ENCODE assay signal across 17 mouse cellular contexts in genomic region chr4:154592562-154592961, GRCm38 (mm10). TPM values are rescaled to one million over a fixed set of nuclear protein-coding genes. Genes with fewer than 3 reads are reported as not detected.
A peak's percentile ranks its signal among the peaks of the same experiment; 100 is the strongest.
DNase-seq lines count a peak whose midpoint lies in the region; ATAC-seq and TF ChIP-seq lines count a peak whose summit lies in the region.
"Had no signal": no experiment of that assay in that cellular context is flagged by ENCODE, and none has a peak within 500 bp of the region (broad histone marks: within the 10 kb centered on the region; RNA-seq: fewer than 3 reads in every experiment).

No protein-coding gene starts in this region.

- H3K27me3 ChIP-seq in heart, embryonic 12.5 days (replicated peaks): peaks cover 19% of the 10 kb centered on the region; the same call in 1 of the 2 replicates
- H3K27me3 ChIP-seq in embryonic facial prominence, embryonic 10.5 days (replicated peaks; ENCODE audit: low read depth, poor library complexity, severe bottlenecking): peaks cover 74% of the 10 kb centered on the region
- no peaks in the 10 kb centered on the region for H3K27me3 ChIP-seq in intestine, postnatal 0 days (replicated peaks; ENCODE audit: control insufficient read depth, insufficient read depth, low read length)
- peaks cover 10% of the 10 kb centered on the region; the same call in 1 of the 2 replicates for H3K27me3 ChIP-seq in liver, embryonic 15.5 days

- H3K4me1 ChIP-seq in heart, embryonic 12.5 days (replicated peaks): peaks cover 78% of the 10 kb centered on the region
- peaks cover 93% of the 10 kb centered on the region for H3K4me1 ChIP-seq in embryonic facial prominence, embryonic 10.5 days
- H3K4me1 ChIP-seq in intestine, postnatal 0 days (replicated peaks; ENCODE audit: control insufficient read depth, insufficient read depth, low read length): no peaks in the 10 kb centered on the region
- H3K4me1 ChIP-seq in liver, embryonic 15.5 days (replicated peaks): peaks cover 27% of the 10 kb centered on the region

- TF ChIP-seq CTCF in intestine, postnatal 0 days (IDR thresholded peaks at IDR 0.05; ENCODE audit: low read depth): no peak

- ATAC-seq in heart, embryonic 12.5 days (ENCODE audit: insufficient number of reproducible peaks, low FRiP score): no peak
- peak; percentile 79 for ATAC-seq in intestine, postnatal 0 days
- ATAC-seq in liver, embryonic 15.5 days (ENCODE audit: insufficient read depth): peak; percentile 56

- H3K9ac ChIP-seq in heart, embryonic 12.5 days: 0 out of 2 replicates have a peak overlapping the region, but pooled peaks have one; percentile 8
- H3K9ac ChIP-seq in intestine, postnatal 0 days (ENCODE audit: low read depth, low read length): no peak overlapping the region
- no peak overlapping the region for H3K9ac ChIP-seq in liver, embryonic 15.5 days
- H3K9ac ChIP-seq: hindbrain, embryonic 14.5 days; limb, embryonic 15.5 days had no signal

- no peak overlapping the region for H3K27ac ChIP-seq in heart, embryonic 12.5 days (ENCODE audit: poor library complexity, severe bottlenecking)
- peak overlapping the region; percentile 83 for H3K27ac ChIP-seq in embryonic facial prominence, embryonic 10.5 days (replicated peaks)
- H3K27ac ChIP-seq in intestine, postnatal 0 days (ENCODE audit: low read depth, low read length): no peak overlapping the region
- peak overlapping the region; percentile 75 for H3K27ac ChIP-seq in liver, embryonic 15.5 days (replicated peaks)
- H3K27ac ChIP-seq: hindbrain, embryonic 14.5 days; limb, embryonic 15.5 days had no signal

- no peak overlapping the region for H3K4me3 ChIP-seq in heart, embryonic 12.5 days
- H3K4me3 ChIP-seq in embryonic facial prominence, embryonic 10.5 days: no peak overlapping the region
- H3K4me3 ChIP-seq in intestine, postnatal 0 days (ENCODE audit: low read depth, low read length): no peak overlapping the region
- H3K4me3 ChIP-seq in liver, embryonic 15.5 days (replicated peaks): no peak overlapping the region
- H3K4me3 ChIP-seq: limb, embryonic 15.5 days had no signal

- DNase-seq in heart, postnatal 4 days: no peak
- DNase-seq in embryonic facial prominence, embryonic 10.5 days (ENCODE audit: low spot score): no peak
- DNase-seq in urinary bladder, postnatal 4 days (ENCODE audit: low spot score in 2 of 2): no peak
- no peak for DNase-seq in urinary bladder, adult 2 months (ENCODE audit: low spot score)
- no peak for DNase-seq in left cerebral cortex, adult 8-10 months (ENCODE audit: low spot score in 2 of 2)
- DNase-seq: cerebellum, postnatal 25 days; kidney, adult 2 months; kidney, postnatal 36 days; lung, postnatal 36 days; thymus, postnatal 4 days had no signal

- no peaks in the 10 kb centered on the region for H3K9me3 ChIP-seq in heart, embryonic 12.5 days (replicated peaks)
- H3K9me3 ChIP-seq in embryonic facial prominence, embryonic 10.5 days: no peaks in the 10 kb centered on the region
- H3K9me3 ChIP-seq in intestine, postnatal 0 days (ENCODE audit: control insufficient read depth): no peaks in the 10 kb centered on the region
- no peaks in the 10 kb centered on the region for H3K9me3 ChIP-seq in liver, embryonic 15.5 days (replicated peaks)
- H3K9me3 ChIP-seq: limb, embryonic 15.5 days had no signal

- no peaks in the 10 kb centered on the region for H3K36me3 ChIP-seq in heart, embryonic 12.5 days
- no peaks in the 10 kb centered on the region for H3K36me3 ChIP-seq in embryonic facial prominence, embryonic 10.5 days (replicated peaks)
- no peaks in the 10 kb centered on the region for H3K36me3 ChIP-seq in intestine, postnatal 0 days (ENCODE audit: control insufficient read depth, insufficient read depth)
- no peaks in the 10 kb centered on the region for H3K36me3 ChIP-seq in liver, embryonic 15.5 days (replicated peaks)
- H3K36me3 ChIP-seq: limb, embryonic 15.5 days had no signal

- WGBS in heart, embryonic 12.5 days: 58% methylated on average over 13 of the region's 13 CpGs
- 74% methylated on average over 13 of the region's 13 CpGs for WGBS in embryonic facial prominence, embryonic 10.5 days
- 38% methylated on average over 13 of the region's 13 CpGs for WGBS in intestine, postnatal 0 days
- 66% methylated on average over 13 of the region's 13 CpGs for WGBS in liver, embryonic 15.5 days (ENCODE audit: insufficient replicate concordance)

- peak overlapping the region; percentile 8; the same call in 1 of the 2 replicates for H3K4me2 ChIP-seq in heart, embryonic 12.5 days
- H3K4me2 ChIP-seq in intestine, postnatal 0 days (replicated peaks; ENCODE audit: low read depth): no peak overlapping the region
- H3K4me2 ChIP-seq in liver, embryonic 15.5 days: no peak overlapping the region
- H3K4me2 ChIP-seq: hindbrain, embryonic 14.5 days; limb, embryonic 15.5 days; midbrain, embryonic 11.5 days had no signal

RNA-seq across cellular contexts. Expression of gene Prdm16, which starts 44.1 kb away (rescaled TPM):
- polyA plus RNA-seq in heart, embryonic 12.5 days (2016; fragmentation: Nextera tagmentation; extraction: Ambion mirVana): 21.8 and 23.0 TPM in 2 replicates
- total RNA-seq in heart, postnatal 4 days (2021): 10 to 100 TPM; 25.5 to 26.8 TPM
- polyA plus RNA-seq in embryonic facial prominence, embryonic 10.5 days (2016; fragmentation: Nextera tagmentation; extraction: Ambion mirVana): 33.9 and 44.5 TPM in 2 replicates
- 8.7 and 9.0 TPM in 2 replicates for polyA plus RNA-seq in intestine, postnatal 0 days (2015; fragmentation: Nextera tagmentation; extraction: Ambion mirVana)
- 1.5 and 2.0 TPM in 2 replicates for polyA plus RNA-seq in liver, embryonic 15.5 days (2015; fragmentation: Nextera tagmentation; extraction: Ambion mirVana)
- 6.2 and 6.4 TPM in 2 replicates for polyA plus RNA-seq in urinary bladder, adult 2 months (2012; rRNA removed)
- 10 to 100 TPM in 3 of 4 experiments, 1 to 10 TPM in 1; 9.1 to 11.7 (median 11.2) TPM for total RNA-seq in left cerebral cortex, adult 8-10 months (2022)
- polyA plus RNA-seq: C2C12 had no signal

Comparison
In these comparisons a context has a peak if more than half of its experiments do, and no peak if none do; other contexts are left out.
1. H3K27ac ChIP-seq: peak in embryonic facial prominence, embryonic 10.5 days (single experiment) and liver, embryonic 15.5 days (single experiment); none in heart, embryonic 12.5 days (single experiment) and intestine, postnatal 0 days (single experiment).